Mouse (Mus musculus): ENCODE measurements around the gene Msmp.

Msmp gene

DNA sequence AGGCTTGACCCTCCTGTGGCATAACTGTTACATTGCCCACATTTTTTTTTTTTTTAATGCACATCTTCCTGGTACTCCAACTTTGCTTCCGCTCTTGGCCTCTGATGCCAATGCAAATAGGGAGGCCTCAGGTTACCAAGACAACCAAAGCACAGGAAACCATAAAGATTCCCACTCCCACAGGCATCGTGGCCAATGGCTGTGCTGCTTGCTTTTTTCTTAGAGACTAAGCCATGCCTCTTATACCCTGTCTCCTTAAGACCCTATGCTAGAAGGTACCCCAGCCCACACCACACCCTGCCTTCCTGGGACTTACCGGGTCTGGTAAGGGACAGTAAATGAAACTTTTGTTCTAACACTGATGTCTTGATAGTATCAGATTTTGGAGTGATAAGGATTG lies 9.2 kb upstream of the Msmp start:
- no peak for DNase-seq

DNA sequence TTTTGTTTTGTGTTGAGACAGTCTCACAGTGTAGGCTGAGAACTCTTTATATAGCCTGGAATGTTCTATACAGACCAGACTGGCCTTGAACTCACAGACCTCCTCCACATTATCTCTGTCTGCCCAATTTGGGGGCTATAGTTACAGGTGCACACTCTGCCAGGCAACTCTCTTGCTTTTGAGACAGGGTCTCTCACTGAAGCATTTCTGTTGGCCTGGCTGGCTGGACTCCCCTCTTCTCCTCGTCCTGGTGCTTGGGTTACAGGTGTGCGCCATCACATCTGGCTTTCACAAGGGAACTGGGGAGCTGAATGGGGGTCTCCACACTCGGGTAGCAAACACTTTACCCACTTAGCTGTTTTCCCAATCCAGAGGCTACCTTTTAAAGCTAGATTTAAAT lies 7.7 kb upstream of the Msmp start:
- DNase-seq: no peak

DNA sequence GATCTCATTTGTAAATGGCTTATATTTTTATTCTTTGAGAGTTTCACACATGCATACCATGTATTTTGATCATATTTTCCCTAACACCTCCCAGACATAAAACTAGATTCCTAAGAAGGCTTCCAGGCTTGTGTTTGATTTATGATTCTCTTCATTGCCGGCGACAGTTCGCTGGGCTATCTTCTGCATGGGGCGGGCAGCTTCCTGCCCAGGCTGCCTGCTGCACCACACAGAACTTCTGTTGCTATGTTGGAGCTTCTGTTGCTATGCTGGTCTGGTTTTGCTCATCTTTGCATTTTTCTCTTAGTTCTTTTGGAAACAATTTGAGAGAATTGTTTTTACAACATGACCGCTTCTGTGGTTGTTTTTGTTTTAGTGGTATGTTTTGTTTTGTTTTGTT lies 7.2 kb upstream of the Msmp start:
- DNase-seq: no peak

DNA sequence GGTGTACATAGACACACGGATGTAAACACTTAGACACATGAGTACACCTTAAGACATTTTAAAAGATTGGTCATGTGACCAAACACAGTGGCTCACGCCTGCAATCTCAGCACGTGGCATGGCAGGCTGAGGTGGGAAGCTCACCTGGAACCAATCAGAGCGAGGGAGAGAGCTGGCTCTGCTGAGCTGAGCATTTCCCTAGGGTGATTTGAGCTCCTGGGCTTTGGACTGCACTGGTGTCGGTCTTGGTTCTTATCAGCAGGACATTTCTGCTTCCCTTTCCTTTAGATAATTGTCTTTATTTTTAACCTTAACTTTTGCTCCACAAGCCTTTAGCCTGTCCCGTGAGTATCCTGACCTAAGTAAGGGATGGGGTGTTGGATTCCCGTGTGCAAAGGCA lies 3.4 kb upstream of the Msmp start:
- no peak for DNase-seq

DNA sequence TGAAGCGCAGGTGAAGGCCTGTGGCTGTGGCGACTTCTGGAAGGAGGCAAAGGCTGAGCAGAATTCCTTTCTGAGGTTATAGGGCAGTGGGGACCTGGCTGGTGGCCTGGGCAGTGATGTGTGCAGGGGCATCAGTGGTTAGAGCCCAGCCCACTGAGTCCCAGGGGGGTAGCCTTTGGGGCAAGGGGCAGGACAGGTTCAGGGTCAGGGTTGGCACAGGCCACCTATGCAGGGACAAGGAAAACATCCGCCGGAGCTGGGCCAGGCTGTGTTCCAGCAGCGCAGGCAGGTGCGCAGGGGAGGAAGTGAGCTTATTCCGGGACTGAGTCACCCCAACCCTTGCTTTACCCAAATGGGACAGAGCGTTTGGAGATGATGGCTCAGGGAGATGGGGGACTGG lies 2.1 kb upstream of the Msmp start:
- DNase-seq: no peak

DNA sequence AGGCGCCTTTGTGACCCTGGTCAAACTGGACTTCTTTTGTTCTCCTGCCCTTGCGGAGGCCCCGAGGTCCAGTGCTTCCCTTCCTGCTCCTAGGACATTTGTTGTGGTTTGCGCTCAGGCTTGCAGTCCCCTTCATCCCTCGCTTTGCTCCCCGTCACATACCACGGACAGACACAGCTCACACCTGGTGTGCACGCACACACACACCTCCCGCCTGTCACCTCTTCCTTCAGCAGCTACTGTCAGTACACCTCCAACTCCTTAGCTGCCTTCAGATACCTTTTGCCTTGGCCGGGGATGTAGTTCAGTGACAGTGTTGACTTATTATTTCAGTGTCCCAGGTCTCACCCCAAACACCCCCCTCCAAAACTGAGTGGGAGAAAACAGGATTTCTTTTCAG lies 1.4 kb upstream of the Msmp start:
- no peak for DNase-seq

DNA sequence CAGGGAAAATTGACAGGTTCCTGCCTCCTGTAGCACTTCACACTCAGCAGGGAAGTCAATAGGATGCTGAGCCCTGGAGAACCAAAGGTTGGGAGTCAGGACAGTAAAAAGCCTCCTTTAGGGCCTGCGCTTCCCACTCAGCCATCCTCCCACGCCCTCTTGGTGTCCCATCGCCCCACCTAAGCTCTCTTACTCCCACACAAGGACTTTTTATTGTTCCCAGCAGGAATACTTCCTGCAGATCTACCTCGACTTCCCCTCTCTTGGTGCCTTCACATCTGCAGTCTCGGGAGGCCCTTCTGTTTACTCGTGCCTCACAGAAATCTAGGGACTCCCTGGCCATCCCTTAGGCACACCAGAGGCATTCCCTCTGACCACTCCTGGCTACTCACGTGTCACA lies 873 bp downstream of the Msmp start:
- no peak for DNase-seq

DNA sequence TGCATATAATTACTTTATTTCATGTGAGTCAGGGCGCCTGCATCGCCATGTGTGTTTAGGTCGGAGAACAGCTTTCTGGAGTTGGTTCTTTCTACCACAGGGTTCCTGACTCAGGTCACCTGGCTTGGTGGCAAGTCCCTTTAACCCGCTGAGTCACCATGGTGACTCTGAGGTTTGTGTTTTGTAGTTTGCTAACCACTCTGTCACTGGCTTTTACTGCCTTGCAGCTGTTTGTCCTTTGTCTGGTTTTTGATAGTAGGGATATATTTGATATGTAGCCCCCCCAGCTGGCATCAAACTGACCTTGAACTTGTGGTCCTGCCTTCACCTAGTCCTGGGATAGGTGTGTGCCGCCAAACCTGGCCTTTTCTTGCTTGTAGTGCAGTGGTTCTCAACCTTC lies 2.1 kb downstream of the Msmp start:
- DNase-seq: no peak

DNA sequence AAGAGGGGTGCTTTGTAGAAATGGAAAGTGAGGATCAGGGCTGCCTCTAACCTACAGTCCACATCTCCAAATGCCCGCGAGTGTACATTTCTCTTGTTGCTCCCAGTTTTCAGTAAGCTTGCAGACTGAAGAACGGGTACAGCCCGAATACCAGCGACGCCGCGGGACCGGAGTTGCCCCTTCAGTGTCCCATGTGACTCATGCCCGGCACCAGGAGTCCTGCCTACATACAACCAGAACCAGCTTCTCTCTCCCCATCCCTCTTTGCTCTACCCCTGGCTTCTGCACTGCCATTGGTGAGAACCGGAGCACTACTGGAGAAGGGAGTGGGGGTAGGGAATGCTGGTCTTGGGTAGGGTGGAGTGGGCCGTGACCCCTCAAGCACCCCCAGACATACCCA lies 2.9 kb downstream of the Msmp start:
- no peak for DNase-seq

DNA sequence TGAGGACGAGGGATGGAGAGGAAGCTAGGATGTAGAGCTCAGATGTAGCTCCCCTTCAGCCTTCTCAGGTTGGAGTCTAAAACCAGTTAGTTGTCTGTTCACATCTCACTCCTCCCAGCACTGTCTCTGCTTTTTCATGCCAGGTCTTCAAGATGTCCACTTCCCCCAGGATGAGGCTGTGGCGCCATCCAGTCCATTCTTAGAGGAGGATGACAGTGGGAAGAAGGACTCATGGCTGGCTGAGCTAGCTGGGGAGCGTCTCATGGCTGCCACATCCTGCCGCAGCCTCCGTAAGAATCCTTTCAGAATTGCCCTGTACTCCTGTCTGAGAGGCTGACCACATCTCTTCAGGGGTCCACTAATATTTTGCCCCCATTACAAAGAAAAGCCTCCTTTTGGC lies 3.6 kb downstream of the Msmp start:
- no peak for DNase-seq

DNA sequence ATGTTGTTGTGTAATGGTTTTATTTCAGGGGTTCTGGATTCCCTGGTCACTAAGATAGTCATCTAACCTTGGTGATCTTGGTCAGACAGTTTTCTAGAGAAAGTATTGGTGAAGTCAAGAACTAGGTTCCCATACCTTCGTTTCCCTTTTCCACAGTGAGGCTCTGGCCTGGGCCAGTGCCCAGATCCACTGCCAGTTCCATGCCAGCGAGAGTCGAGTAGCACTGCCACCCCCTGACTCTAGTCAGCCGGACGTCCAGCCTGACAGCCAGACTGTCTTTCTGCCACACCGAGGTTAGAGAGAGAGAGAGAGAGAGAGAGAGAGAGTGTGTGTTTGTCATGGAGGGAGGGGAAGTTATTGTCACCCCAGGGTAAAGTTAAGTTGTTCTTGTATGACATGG lies 4.6 kb downstream of the Msmp start:
- DNase-seq: no peak

DNA sequence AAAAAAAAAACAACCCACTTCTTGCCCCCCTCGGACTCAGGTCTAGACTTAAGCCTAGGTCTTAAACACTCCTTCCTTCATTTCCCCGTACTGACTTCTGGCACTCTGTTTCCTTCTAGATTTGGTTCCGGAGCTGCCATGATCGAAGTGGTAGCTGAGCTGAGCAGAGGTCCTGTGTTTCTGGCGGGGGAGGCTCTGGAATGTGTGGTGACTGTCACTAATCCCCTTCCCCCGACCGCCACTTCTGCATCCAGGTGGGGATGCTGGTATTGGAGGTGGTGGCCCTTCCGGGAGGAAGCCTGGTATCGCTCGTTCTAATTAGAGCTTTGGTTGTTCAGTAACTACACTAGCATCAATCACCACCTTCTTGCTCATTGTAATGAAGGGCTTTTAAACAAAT lies 5.0 kb downstream of the Msmp start:
- DNase-seq: no peak

DNA sequence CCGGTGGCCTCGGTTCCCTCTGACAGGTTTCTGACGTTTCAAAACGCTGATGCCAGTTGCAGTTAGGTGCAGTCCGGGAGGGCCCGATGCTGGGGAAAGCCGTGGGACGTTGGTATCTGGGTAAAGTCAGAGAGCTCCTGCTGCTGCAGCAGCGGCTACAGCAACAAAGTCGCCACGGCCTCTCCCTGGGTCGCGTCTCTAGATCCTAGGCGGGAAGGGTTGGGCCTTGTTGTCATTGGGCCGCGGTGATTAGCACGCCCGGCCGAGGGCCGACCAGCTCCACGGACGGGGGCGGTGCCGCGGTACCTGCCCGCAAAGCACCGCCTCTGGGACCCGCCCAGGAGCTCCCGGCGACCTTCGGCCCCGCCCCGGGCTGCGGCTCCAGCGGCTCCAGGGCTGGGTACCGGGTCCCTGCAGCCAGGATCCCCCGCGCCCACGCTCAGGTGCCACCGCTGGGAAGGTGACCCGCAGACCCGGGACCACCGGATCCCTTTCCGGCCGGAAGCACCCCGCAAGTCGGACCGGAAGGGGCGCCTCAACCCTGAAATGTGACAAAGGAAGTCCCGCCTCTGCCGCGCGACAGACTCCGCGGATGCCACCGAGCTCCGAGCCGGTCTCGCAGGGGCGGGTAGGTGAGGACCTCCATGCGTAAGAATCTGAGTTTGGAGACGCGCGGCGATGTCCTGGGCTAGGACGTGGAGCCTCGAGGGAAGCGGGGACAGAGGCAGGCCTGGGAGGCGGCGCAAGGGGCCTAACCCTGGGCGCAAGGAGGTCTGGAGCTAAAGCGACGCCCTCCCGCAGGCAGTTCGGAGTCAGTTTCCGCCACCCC lies 5.7 kb downstream of the Msmp start, which contains the start of the genes Rgp1 and Gba2:
Gene Rgp1, plus strand, starts transcription at position 340 of the 829 bp plus-strand sequence.
Gene Gba2, minus strand, starts transcription at position 498 of the 829 bp plus-strand sequence.
- DNase-seq: peak; percentile 85

DNA sequence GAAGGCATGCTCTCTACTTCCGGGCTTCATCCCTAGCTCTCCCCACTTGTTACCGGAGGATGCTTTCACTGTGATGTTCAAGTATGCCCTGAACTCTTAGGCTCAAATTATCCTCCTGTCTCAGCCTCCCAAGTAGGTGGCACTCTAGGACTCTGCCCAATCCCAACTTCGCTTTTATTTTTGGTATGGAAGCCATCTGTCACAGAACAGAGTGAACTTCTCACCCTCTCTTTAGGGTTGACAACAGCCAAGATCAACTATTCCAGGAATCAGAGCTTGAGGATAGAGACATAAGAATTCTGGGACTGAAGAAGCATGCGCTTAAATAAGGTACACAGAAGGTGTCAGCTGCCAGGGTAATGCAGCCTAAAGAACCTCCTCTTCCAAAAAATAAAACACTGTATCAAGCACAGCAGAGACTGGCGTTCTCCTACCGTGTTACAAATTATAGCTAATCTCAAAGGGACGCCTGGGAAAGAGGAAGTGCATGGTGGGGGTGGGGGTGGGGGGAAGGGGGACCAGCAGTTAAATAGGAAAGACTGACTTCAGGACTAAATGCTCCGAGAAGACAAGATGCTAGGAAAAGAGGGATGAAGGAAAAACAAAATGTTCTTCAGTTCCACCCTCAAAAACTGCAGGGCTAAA lies 6.9 kb downstream of the Msmp start:
- no peak for DNase-seq

DNA sequence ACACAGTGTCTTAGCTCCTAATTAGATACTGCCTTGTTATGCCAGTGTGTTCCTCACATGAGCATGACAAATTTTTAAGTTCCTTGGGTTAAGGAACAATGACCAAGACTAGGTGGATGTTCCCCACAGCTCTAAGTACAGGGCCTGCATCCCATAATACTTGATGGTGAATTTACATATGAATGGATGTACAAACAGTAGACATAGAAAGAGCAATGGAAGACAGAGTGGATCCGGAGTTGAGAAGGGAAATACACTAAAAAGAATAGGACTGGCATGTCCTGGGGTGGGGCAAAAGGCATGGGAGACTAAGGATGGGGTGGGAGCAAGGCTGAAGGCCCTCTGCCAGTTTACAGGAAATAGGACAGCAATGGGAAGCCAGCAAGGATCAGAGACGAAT lies 8.9 kb downstream of the Msmp start:
- no peak for DNase-seq

DNA sequence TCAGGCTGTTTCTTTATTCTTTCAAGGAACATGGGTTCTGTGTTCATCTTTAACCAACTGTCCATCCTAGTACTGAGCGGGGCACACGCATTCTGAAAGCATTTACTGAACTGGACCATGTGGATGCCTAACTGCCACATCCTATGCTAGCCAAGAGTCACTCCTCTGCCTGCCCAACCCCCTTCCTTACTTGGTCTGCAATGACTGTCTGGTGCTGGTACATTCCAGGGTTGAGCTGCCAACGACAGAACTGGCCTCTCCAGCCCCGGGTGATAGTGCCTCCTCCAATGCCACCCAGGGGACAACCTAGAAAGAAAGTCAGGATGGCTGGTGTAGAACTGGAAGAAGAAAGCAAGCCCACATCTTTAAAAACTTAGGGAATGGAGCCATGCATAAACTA lies 10.7 kb downstream of the Msmp start:
- no peak for DNase-seq

DNA sequence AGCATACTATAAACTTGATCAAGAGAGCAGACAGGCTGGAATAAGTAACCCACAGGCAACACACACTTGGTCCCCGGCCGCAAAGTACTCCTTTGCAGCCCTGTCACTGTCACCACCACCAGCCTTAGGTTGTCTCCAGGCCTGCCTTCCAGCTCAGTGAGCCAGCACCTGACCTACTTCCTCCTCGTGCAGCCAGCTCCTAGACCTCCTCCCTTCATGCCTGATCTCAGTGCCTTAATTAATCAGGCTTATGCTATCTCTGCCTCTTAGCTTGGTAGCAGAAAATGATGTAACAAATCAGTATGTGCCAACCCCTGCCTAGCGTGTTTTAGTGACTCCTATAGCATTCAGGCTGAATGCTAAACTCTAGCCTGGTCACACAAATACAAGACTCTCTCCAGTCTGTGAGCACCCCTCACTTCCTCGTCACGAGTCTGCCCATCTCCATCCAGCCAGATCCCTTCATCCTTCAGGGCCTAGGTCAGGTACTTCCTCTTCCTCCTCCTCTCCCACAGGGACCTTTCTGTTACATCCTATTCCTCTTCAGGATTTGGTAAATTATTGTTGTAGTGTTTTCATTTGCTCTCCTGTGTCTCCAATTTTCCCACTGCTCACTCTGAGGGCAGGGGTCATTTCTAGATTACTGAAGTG lies 12.8 kb downstream of the Msmp start:
- no peak for DNase-seq

DNA sequence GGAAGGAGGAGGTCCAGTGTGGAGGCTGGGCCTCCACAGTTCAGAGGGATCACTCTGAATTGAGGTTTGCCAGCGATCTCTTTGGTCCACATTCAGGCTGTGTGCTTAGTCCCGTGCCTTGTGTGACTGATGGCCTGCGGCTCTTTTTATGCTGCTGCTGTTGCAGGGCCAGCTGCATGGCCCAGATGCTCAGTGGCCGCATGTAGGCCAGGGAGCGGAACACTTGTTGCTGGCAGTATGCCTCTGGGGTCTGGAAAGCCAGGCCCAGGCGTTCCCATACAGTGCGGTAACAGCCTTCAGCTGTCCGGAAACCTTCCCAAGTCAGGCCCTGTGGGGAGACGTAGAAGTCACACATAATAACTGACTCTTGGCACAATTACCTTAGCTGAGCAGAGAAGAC lies 17.2 kb downstream of the Msmp start:
- no peak for DNase-seq

DNA sequence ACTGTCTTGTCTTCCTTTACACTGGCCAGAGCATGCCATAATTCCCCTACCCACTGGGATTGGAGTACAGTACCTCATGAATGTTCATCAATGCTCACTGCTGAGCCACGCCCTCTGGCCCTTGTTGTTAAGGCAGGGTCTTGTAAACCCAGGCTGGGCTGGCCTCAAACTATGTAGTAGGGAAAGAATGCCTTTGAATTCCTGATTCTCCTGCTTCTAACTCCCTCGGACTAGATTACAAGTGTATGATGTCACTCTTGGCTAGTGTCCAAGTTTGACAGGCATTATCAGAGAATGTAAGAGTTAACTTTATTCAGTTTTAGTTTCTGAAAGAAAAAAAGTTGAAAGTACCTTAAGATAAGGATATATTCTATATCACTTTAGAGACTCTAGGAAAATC lies 20.1 kb downstream of the Msmp start:
- no peak for DNase-seq

DNA sequence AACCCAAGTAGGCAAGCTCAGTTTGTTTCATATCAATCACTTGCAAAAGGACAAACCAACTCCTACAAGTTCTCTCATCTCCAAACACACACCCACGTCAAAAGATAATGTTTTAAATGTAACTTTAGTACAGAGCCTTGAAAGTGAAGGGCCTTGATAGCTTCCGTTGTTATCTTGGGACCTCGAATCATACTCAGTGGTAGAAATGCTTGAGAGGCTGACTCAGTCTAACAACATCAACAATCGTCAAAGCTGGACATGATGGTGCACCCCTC lies 20.8 kb downstream of the Msmp start:
- no peak for DNase-seq

DNA sequence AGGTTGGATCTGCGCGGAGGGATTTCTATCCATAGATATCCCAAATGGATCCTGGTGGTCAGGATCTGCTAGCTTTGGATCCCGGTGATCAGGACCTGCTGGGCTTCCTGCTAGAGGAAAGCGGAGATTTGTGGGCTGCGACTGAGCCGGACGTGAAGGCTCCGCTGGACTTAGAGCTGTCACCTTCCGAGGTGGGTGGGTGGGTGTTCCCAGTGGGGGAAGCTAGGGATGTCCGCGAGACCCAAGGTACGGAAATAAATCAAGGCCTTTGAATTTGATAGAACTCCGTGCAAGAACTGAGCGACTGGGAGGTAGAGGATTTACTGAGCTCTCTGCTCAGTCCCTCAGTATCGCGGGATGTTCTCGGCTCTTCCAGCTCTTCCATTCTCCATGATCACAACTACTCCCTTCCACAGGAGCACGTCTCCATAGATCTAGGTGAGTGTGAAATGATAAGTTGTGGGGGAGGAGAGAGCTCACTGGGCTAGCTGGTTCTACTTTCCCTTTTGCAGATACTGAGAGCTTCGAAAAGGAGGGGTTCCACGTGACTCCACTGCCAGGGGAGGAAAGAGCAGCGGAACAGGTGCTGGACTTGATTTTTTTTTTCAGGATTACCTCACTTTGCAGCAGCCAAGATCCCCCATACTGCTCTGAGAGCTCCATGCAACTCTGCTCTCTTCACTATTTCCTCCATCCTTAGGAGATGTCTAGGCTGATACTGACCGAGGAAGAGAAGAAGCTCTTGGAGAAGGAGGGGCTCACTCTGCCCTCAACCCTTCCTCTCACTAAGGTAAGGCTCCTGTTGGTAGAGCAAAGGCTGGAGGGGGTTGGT lies 21.3 kb downstream of the Msmp start:
- no peak for DNase-seq

DNA sequence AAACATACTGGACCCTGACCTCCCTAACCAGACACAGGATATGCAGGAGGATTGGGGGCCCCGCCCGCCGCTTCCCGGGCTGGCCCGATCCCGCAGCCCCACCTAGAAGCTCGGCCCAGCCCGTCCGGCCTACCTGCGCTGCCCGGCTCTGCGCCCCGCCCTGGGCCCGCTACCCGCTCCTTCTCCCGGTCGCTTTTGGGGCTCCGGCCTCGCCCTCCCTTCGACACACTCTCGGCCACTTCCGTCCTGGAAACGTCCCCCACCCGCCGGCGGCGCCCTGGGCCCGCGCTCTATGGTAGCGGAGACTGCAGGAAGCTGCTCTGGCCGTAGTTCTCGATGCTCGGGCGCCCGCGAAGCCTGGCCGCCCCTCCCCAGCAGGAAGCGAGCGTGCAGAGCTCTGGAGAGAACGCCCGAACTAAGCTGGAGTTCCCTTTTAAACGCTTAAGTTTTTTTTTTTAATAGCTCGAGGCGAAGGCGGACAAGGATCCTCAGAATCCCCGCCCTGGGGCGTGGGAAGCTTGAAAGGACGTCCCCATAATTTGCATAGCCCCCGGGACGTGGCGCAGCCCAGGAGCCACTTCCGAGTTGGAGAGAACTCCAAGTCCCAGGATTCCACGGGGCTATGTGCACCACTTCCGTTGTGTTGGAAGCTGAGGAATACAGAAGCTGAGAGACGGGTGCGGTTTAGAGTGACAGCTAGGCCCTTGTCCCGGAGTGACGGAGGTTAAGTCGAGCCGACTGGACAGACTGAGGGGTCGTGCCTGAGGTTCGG lies 22.1 kb downstream of the Msmp start, which contains the start of the genes Creb3 and Tln1:
Gene Creb3, plus strand, starts transcription at position 336 of the 772 bp plus-strand sequence.
Gene Tln1, minus strand, starts transcription at position 695 of the 772 bp plus-strand sequence.
- DNase-seq: peak; percentile 94
